Mouse (Mus musculus) cerebellum, adult (tissue): Measurements from ENCODE around the gene Ppp1r37.

Source experiments
- ATAC-seq: cut with Nextera tagmentation; 2 replicates; pipeline ENCODE4 v1.9.2; 2017; ENCODE audit warnings: mild to moderate bottlenecking, moderate library complexity, mixed read lengths; ENCODE audit not compliant: insufficient number of reproducible peaks, low FRiP score, low TSS enrichment

Gene Ppp1r37

DNA sequence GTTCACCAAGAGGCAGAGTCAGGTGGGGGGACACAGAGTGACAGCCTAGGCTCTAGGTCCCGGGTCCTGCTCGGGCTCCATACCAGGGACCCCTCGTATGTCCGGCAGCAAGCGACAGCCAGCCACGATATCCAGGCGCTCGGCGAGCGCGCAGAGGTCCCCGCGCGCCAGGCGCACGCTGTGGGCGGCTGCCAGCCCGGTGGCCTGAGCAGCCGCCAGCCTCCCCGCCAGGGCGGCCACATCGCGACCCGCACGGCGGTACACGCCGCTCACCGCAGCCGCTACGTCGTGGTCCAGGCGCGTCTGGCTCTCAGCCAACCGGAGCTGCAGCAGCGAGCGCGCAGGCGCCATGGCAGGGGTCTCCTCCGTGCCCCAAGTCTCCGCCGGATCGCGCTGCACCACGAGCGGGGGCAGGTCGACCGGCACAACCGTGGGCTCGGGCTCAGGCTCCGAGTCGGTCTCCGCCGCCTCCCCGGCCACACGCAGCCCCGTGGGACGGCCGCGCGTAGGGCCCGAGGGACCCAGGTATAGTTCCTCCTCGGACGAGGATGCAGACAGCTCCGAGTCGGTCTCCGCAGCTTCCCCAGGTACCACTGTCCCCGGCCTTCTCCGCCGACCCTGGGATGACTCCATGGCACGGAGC is 55.8 kb downstream of the Ppp1r37 start:
- ATAC-seq, result no peak

DNA sequence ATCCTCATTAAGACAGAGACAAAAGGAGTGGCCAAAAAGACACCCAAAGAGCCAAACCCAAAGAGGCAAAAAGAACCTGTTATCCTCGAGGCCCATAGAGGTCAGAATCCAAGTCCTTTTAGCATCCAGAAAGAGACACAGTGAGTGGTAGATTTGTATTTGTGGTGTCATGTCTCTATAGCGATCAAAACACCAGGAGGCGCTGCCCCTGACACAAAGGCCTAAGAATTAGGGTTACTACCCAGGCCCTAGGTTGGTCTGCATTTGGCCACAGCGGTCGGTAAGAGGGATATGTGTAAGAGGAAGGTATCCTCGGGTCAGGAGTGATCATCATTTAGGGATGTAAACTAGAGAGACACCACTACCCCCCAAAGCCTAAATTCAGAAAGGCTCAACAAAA is 56.5 kb downstream of the Ppp1r37 start:
- ATAC-seq, result no peak

DNA sequence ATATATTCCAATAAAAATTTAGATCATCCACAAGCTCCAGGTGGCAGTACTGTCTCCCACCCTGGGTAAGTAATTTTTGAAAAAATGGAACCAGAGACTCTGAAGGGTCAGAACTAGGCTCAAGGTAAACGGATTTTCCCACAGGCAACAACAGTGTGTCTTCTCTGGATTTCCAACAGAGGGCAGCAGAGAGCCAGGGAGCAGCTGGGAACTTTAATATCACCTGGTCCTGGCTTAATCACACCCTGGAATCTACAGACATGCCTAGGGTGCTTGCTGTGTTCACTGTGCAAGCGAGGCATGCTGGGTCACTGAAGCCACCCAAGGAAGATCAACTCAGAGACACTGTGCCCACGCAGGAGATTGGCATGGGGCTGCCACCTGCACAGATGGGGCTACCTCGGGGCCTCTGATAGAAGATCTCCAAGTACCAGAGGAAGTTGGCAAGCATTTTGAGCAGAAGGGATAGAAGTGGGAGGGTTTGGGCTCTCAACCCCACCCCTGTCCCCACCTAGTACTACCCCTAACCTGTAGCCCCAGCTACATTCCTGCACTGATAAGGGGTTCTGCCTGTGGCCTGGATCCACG is 59.3 kb downstream of the Ppp1r37 start:
- peak; percentile 29; the same call in 1 of the 2 replicates for ATAC-seq

DNA sequence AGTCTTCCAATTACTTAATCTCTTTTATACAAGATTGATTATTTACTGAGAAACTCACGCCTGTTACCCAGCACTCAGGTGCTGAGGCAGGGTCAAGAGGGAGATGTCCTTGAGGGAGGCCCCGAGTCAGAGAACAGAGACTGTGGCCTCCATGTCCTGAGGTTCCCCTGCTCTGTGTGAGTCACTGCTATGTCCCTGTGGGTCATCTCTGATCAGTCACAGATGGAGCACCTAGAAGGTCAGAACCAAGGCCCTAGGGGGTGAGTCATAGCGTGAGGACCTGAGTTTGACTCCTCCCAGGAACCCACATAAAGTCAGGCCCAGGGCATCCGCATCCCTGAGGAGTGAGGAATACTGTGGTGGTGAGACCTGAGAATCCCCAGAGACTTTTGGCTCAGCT is 61.2 kb downstream of the Ppp1r37 start:
- no peak for ATAC-seq

DNA sequence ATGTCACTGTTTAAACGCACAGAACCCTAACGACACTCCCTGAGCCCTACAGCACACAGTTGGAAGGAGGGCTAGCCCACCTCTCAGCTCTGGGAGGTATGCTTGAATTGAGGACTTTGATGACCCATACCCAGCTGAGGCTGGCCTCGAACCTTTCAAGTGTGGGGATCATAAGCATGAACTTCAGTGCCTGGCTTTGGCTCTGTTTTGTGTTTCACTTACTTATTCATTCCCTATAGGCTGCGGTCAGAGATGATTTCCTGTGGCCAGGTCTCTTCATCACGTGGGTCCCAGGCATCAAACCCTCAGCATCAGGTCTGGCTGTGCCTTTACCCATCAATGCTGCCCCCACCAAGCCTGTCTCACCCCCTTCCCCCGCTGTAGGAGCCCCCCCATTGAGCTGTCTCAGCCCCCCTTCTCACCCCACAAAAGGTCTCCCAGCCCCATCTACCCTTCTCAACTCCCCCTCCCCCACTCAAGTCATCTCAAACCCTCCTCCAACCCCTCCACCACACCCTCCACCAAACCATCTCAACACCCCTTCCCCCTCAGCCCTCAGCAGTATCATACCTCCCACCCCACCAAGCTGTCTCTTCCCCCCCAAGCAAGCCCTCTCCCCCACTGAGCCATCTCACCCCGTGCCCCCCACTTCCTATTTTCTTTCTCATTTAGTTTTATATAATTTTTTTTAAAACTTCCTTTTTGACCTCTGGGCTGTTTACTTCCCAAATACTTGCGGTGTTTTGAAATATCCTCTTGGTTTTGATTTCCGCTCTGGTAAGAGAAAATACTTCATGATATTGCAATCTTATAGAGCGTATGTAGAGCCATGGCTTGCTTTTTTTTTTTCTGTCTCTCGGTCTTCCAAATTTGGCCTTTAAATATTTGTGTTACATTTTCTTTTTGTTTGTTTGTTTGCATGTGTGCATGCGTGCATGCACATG is 62.2 kb downstream of the Ppp1r37 start:
- no peak for ATAC-seq

DNA sequence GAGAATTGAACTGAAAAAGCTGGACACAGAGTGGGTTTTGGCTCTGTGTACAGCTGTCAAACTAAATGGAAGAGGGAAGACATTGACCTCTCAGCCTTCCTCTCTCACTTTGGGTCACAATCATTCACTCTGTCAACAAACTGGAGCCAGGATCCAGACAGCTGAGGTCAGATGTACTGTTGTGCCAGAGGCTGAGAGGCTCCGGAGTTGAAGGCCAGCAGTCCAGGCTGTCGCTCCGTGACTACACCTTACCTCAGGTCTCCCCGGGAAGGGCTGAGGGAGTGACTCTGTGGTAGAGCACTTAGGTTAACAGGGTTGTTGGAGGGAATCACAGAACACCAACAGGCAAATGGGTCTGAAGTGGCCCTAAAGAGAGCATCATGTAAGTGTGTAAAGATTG is 64.5 kb downstream of the Ppp1r37 start:
- ATAC-seq, result no peak

DNA sequence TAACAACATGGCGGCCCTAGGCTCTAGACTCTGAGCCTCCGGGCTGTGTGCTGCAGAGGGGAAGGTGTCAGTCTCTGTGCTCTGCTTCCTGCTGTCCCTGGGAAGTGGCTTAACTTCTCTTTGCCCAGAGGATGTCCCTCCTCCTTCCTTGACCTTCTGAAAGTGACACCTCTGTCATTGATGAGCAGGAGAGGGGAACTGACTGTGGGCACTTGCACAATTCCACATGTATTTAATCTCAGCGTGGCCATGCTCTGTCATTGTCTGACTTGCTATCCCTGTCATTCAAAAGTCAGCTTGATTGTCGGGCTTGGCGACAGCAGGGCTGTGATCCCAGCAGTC is 66.7 kb downstream of the Ppp1r37 start:
- ATAC-seq, result no peak

DNA sequence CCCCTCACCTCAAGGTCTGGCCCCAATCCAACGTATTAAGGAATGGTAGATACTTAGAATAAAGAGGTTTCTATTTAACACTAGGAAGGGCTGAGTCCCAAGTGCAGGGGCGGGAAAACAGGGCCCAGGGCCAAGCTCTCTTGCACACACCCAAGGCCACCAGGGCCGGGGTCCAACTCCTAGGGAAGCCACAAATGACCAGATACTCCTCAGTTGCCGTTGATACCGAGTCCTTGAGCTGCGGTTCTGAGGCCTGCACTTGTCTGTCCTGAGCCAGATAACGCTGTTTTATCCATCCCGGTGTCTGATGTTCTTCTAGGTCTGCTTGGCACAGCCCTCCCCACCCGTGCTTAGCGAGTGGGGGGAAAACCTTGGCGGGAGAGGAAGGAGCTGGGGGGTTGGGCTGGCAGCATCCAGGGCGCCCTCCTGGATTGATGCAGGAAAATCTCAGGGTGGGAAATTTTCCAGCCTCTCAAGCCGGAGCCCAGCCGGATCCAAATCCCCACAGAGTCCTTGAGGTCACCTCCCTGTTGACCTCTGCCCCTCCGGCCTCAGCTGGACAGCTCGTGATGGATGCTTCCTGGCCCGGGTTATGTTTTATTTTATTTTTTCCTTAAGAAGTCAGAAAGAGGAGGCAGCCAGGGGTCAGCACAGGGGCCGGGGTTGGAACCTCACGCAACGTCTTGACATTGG is 67.2 kb downstream of the Ppp1r37 start:
- no peak for ATAC-seq

DNA sequence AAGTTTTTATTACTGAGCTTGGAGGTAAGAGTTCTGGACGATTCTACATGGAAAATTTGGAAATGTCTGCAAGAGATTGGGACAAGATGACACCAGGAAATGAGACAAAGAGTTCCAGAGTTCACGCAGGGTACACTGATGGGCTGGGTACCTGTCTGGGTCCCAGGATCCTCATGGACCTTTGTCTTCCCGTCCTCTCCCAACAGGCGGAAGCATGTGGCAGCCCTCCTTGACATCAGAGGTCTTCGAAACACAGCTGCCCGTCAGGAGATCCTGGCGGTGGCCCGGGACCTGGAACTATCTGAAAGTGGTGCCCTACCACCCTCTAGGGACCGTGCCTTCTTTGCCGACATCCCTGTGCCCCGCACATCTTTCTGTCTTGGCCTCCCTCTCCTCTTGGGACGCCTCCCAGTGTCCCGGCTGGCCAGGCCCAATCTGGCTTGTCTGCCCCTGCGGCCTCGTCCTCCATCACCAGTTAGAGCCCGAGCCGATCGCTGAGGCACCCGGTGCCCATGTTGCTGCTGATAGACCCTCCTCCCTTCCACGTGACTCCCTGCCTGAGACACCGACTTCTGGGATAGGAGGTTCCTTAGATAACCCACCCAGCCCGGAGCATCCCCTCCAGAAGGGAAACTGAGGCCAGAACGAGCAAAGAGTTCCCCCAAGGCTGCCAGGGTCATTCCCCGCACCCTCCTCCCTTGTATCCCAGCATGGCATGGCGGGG is 68.0 kb downstream of the Ppp1r37 start:
- no peak for ATAC-seq

DNA sequence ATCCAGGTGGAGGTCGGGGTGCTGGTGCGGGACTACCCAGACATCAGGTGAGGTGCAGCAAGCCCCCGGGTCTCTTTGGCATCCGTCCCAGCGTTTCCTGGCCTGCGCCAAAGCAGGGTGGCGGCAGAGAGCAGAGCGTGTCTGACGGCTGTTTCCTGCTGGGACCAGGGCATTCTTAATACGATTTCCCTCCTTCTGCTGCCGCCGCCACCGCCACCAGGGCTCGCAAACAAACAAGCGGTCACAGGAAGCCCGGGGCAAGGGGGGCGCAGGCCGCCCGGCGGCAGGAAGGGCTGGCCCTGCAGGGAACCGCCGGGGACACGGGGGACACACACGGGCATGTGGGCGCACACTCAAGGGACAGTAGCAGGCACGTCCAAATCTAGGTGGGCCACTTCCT is 71.1 kb downstream of the Ppp1r37 start:
- no peak for ATAC-seq

DNA sequence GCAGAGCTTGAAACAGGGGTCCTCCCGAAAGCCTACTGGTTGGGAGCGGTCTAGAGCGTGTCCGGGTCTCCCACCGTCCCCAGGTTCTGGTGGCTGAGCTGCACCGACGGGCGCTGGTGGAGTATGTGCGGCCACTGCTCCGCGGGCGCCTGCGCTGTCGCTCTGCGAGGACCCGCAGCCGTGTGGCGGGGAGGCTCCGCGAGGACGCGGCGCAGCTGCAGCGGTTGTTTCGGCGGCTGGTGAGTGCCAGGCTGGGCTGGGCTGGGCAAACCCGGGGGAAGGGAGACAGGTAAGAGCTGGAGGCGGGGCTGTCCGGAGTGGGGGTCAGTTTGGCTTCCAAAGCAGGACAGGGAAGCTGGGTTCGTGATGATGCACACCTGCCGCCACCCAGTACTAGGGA is 73.4 kb downstream of the Ppp1r37 start:
- ATAC-seq, result no peak

DNA sequence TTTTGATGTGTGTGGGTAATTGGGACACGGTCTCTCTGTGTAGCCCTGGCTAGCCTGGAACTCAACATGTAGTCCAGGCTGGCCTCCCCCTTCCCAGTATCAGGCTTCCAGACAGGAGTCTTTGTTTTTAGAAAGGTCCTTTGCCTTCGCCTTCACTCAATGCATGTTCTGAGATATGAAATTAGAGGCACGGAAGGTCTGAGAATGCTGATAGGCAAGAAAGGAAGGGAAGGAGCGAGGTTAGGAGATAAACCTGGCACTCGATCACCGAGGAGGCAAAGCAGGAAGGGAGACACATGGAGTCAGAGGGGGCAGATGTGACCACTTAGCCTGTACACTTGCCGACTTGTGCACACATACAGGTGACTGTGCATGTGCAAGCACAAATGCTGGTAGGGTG is 76.3 kb downstream of the Ppp1r37 start:
- ATAC-seq, result no peak

DNA sequence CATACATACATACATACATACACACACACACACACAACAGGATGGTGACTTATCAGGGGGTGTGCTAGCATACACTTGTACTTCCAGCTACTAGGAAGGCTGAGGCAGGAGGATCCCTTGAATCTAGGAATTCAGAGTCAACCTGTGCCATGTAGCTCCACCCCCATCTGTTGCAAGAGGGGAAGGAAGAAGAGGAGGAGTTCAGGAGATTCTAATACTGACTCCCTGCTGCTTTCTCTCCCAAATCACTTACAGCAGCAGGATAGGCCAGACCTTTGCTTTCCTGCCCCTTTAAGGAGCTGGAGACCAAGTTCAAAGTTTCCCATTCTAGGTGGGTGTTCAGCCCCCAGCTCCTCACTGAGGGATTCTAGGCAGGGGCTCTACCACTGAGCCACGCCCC is 77.4 kb downstream of the Ppp1r37 start:
- ATAC-seq, result no peak

DNA sequence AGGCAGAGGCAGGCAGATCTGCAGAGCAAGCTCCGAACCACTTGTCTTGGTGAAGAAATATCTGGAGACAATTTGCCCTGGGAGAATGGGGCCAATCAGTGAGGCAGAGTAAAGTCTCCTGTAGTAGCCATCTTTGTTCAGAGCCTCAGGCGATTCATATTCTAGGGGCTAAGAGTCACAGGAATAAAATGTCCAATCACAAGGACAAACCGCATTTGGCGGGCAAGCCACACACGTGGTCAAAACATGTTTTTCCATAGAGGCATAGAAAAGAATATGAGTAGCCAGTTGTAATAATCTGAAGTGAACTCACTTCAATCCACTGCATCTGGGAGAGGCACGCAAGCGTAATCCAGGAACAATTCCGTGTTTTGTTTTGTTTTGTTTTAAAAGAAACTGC is 79.6 kb downstream of the Ppp1r37 start:
- no peak for ATAC-seq
